Mouse (Mus musculus) brain, embryonic 14.5 days (tissue): ENCODE data around the gene Mob3b.

ENCODE experiments used
- CTCF ChIP-seq: fragments of 200-500 bp; IDR thresholded peaks from 2 replicates; pipeline ENCODE4 v1.5.1; 2012; ENCODE audit warnings: inconsistent platforms, mild to moderate bottlenecking, moderate library complexity, borderline replicate concordance; ENCODE audit not compliant: insufficient read depth, insufficient read length; ENCODE audit errors: extremely low read depth
- POLR2A ChIP-seq: fragments of 200-500 bp; IDR thresholded peaks from 2 replicates; pipeline ENCODE4 v1.6.1; 2012; ENCODE audit warnings: mild to moderate bottlenecking, inconsistent platforms, borderline replicate concordance; ENCODE audit not compliant: poor library complexity, insufficient read depth, insufficient read length, severe bottlenecking; ENCODE audit errors: extremely low read depth

GRCm38 (mm10) chr4:35136996-35137395, 20.3 kb downstream of the Mob3b start:
- no peak for TF ChIP-seq CTCF
- TF ChIP-seq POLR2A: no peak
